Comparison of ENCODE assay signal across 8 mouse cellular contexts in the genomic region with DNA sequence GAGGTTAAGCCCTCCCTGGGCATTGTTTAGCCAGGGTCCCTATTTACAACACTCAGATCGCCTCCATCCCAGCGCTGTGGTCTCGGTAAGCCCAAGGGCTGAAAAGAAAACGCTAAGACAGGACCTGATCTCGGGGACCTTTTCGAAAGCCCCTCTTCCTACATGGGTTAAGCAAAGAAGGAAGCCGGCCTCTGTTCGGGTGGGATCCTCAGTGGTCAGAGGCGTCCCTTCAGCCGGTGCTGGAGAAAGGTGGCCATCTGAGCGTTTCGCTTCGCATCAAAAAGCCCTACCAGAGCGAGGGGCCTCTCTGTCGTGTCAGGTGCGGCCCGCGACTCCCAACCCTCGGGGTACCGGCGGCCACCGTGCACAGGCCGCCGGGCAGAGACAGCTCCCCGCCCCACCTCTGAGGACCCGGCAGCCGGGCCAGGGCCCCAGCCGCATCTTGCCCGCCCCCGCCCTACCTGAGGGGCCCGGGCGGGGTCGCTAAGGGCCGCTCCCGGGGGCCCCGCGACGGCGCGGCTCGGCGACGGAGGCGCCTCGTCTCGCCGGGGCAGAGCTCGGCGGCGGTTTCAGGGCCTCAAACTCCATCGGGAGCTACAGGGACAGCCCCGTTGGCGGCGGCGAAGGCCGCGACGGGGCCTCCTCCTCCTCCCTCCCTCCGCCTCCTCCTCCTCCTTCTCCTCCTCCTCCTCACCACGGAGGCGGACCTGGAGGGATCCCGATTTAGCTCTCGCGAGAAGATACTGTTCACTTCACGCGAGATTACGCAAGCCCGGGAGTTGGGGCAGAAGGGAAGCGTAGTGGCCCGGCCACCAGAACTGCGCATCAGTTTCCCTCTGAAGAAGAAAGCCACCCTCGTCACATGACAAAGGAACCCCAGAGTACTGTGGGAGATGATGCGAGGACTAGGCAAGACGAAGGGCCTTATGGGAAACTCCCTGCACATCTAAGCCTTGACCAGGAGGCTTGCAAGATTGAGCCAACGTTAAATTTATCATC. TPM values are rescaled to one million over a fixed set of nuclear protein-coding genes. Genes with fewer than 3 reads are reported as not detected.
DNase-seq lines count a peak whose midpoint lies in the region; ATAC-seq and TF ChIP-seq lines count a peak whose summit lies in the region.

A gene (minus strand): TSS at position 598 of the 999 bp plus-strand sequence.

- H3K4me3 ChIP-seq in embryonic facial prominence, embryonic 14.5 days (ENCODE audit: low read depth, low read length) = peak within 1 kb of the TSS; percentile 92
- peak within 1 kb of the TSS; percentile 74 for H3K4me3 ChIP-seq in heart, adult 2 months
- H3K4me3 ChIP-seq in limb, embryonic 13.5 days = peak within 1 kb of the TSS; percentile 94
- peak within 1 kb of the TSS; percentile 99 for H3K4me3 ChIP-seq in midbrain, embryonic 16.5 days (ENCODE audit: low read depth, low read length)

- H3K9ac ChIP-seq in embryonic facial prominence, embryonic 14.5 days (ENCODE audit: low read depth, low read length) = peak within 1 kb of the TSS; percentile 97
- peak within 1 kb of the TSS; percentile 82 for H3K9ac ChIP-seq in heart, adult 2 months (ENCODE audit: low read depth, low read length)
- peak within 1 kb of the TSS; percentile 98 for H3K9ac ChIP-seq in limb, embryonic 13.5 days
- H3K9ac ChIP-seq in midbrain, embryonic 16.5 days (ENCODE audit: low read depth, low read length) = peak within 1 kb of the TSS; percentile 99

- no peak for TF ChIP-seq CTCF in heart, adult 2 months (IDR thresholded peaks at IDR 0.05)

- peaks cover 5% of the 10 kb centered on the region; the same call in 1 of the 2 replicates for H3K79me2 ChIP-seq in heart, adult 2 months (replicated peaks; ENCODE audit: control insufficient read depth, insufficient read depth, low read length)

- under 1% methylated on average over 44 of the region's 75 CpGs for WGBS in embryonic facial prominence, embryonic 14.5 days
- under 1% methylated on average over 73 of the region's 75 CpGs for WGBS in heart, adult 2 months
- under 1% methylated on average over 70 of the region's 75 CpGs for WGBS in limb, embryonic 13.5 days
- under 1% methylated on average over 64 of the region's 75 CpGs for WGBS in midbrain, embryonic 16.5 days

- peak; percentile 97 for TF ChIP-seq POLR2A in heart, adult 2 months (IDR thresholded peaks at IDR 0.05; ENCODE audit: insufficient read depth, low read depth, low read length)

- no peaks in the 10 kb centered on the region for H3K27me3 ChIP-seq in embryonic facial prominence, embryonic 14.5 days (replicated peaks; ENCODE audit: control insufficient read depth, insufficient read depth, low read length)
- H3K27me3 ChIP-seq in heart, adult 2 months (ENCODE audit: control insufficient read depth, insufficient read depth, low read length) = no peaks in the 10 kb centered on the region
- no peaks in the 10 kb centered on the region for H3K27me3 ChIP-seq in limb, embryonic 13.5 days
- no peaks in the 10 kb centered on the region for H3K27me3 ChIP-seq in midbrain, embryonic 16.5 days (ENCODE audit: control insufficient read depth, insufficient read depth, low read depth, low read length)

- 0 out of 2 replicates have a peak, but pooled peaks cover 10% of the 10 kb centered on the region for H3K4me1 ChIP-seq in embryonic facial prominence, embryonic 14.5 days (ENCODE audit: control insufficient read depth, insufficient read depth, low read length)
- peaks cover 1% of the 10 kb centered on the region for H3K4me1 ChIP-seq in heart, adult 2 months (ENCODE audit: control insufficient read depth, insufficient read depth, low read length)
- H3K4me1 ChIP-seq in limb, embryonic 13.5 days = peaks cover 10% of the 10 kb centered on the region; the same call in 1 of the 2 replicates
- H3K4me1 ChIP-seq in midbrain, embryonic 16.5 days (ENCODE audit: control insufficient read depth, insufficient read depth, low read length) = peaks cover 20% of the 10 kb centered on the region

- H3K27ac ChIP-seq in embryonic facial prominence, embryonic 14.5 days (replicated peaks; ENCODE audit: low read depth, low read length) = peak within 1 kb of the TSS; percentile 95
- H3K27ac ChIP-seq in heart, adult 2 months = peak within 1 kb of the TSS; percentile 80
- peak within 1 kb of the TSS; percentile 96 for H3K27ac ChIP-seq in limb, embryonic 13.5 days
- H3K27ac ChIP-seq in midbrain, embryonic 16.5 days (ENCODE audit: low read length) = peak within 1 kb of the TSS; percentile 98

- peaks cover 8% of the 10 kb centered on the region for H3K36me3 ChIP-seq in embryonic facial prominence, embryonic 14.5 days (ENCODE audit: control insufficient read depth, insufficient read depth, low read length)
- no peaks in the 10 kb centered on the region; the same call in 1 of the 2 replicates for H3K36me3 ChIP-seq in heart, adult 2 months (ENCODE audit: control insufficient read depth, insufficient read depth, low read length)
- peaks cover 3% of the 10 kb centered on the region for H3K36me3 ChIP-seq in limb, embryonic 13.5 days
- H3K36me3 ChIP-seq in midbrain, embryonic 16.5 days (ENCODE audit: control insufficient read depth, insufficient read depth, low read length) = no peaks in the 10 kb centered on the region

- H3K4me2 ChIP-seq in embryonic facial prominence, embryonic 14.5 days (ENCODE audit: low read depth, low read length) = peak within 1 kb of the TSS; percentile 77
- peak within 1 kb of the TSS; percentile 78 for H3K4me2 ChIP-seq in limb, embryonic 13.5 days (replicated peaks)
- peak within 1 kb of the TSS; percentile 83 for H3K4me2 ChIP-seq in midbrain, embryonic 16.5 days (ENCODE audit: low read length)

- ATAC-seq in embryonic facial prominence, embryonic 14.5 days (ENCODE audit: low read depth) = peak; percentile 99
- ATAC-seq in limb, embryonic 13.5 days (ENCODE audit: low FRiP score, low read depth) = peak; percentile 98
- peak; percentile 97 for ATAC-seq in midbrain, embryonic 16.5 days

- H3K9me3 ChIP-seq in embryonic facial prominence, embryonic 14.5 days (ENCODE audit: control insufficient read depth, low read length) = no peaks in the 10 kb centered on the region
- no peaks in the 10 kb centered on the region for H3K9me3 ChIP-seq in limb, embryonic 13.5 days
- no peaks in the 10 kb centered on the region for H3K9me3 ChIP-seq in midbrain, embryonic 16.5 days (replicated peaks; ENCODE audit: control insufficient read depth, low read length, poor library complexity, severe bottlenecking)

- peak; percentile 77 for TF ChIP-seq EP300 in heart, adult 2 months (IDR thresholded peaks at IDR 0.05; ENCODE audit: insufficient read depth, low read depth, low read length)

- intact Hi-C loops in heart, adult 2 months (cut with DNase I) = loop anchor here (5.0 kb wide), 1 partner anchor 65 kb away; no protein-coding TSS in a partner anchor

- DNase-seq in 3T3-L1 (ENCODE audit: low read depth, low spot score) = peak; percentile 99
- peak; percentile 73 to 87 for DNase-seq in adrenal gland, postnatal 4 days (ENCODE audit: low spot score in 2 of 2)
- peak; percentile 98 for DNase-seq in embryonic facial prominence, embryonic 14.5 days (ENCODE audit: low spot score)
- peak; percentile 92 to 96 for DNase-seq in heart, adult 2 months
- DNase-seq in kidney, adult 8-10 months = peak; percentile 94 to 96
- peak; percentile 93 to 96 for DNase-seq in spleen, postnatal 10 days (ENCODE audit: low spot score in 2 of 2)

RNA-seq across cellular contexts. Expression of the gene that starts here (rescaled TPM):
- 10 to 100 TPM; 49.3 to 51.6 TPM for total RNA-seq in adrenal gland, postnatal 4 days (2021)
- 15.2 and 15.6 TPM in 2 replicates for polyA plus RNA-seq in embryonic facial prominence, embryonic 14.5 days (2014; fragmentation: Nextera tagmentation; extraction: Ambion mirVana)
- total RNA-seq in heart, adult 2 months (2021) = 10 to 100 TPM; 28.2 to 35.0 TPM
- 5.9 and 12.8 TPM in 2 replicates for polyA plus RNA-seq in heart, adult 2 months (2012; rRNA removed)
- polyA plus RNA-seq in limb, embryonic 13.5 days (2015; fragmentation: Nextera tagmentation; extraction: Ambion mirVana) = 18.0 and 19.3 TPM in 2 replicates
- 18.0 and 20.5 TPM in 2 replicates for polyA plus RNA-seq in midbrain, embryonic 16.5 days (2015; fragmentation: Nextera tagmentation; extraction: Ambion mirVana)

Comparison
In these comparisons a context has a peak if more than half of its experiments do, and no peak if none do; other contexts are left out.
1. Peak in every context shown above with its lines: DNase-seq, ATAC-seq, H3K4me3 ChIP-seq and H3K27ac ChIP-seq.